Mouse (Mus musculus) heart, adult 9 months (tissue): Measurements from ENCODE around the gene Olfr56.
"Not testable (repeated sequence)": the region's sequence is repeated elsewhere in the genome, so short reads cannot be mapped to it uniquely, and the experiment has no call there.

Experiments used
- DNase-seq, 2 experiments: peaks; one replicate each; pipeline ENCODE4 v3.0.0; 2022; ENCODE audit warnings: low spot score in 2 of 2

The Olfr56 gene

DNA sequence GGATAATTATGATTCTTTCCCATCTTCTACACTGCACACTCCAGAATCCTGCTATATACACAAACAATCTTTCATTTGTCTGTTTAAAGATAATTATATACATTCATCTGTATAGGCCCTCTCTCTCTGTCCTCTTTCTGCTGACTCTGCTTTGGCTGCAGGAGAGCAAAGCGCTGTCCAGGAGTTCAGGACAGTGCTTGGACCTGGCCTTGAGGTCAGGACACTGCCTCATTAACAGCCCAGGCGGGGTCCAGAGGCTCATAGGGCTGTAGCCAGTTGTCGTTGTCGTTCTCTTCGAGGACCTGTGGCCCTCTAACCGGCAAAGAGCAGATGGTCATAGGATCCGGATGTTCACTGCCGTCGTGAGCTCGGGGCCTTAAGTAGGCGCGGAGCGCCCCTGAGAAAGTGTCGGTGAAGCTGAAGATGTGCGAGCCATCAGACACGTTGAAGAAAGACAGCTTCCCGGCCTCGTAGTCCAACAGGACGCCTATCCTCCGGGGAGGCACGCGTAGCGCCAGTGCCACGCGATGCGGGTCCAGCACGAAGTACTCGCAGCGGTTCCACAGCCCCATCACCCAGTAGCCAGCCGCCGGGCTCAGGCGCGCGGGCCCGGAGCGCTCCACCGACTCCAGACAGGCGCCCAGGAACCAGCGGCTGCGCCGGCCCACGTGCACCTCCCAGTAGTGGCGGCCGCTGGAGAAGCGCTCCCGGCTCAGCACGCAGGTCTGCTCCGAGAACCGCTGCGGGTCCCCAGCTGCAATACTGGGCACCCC, 190.3 kb downstream of the Olfr56 start:
- no peak for DNase-seq

DNA sequence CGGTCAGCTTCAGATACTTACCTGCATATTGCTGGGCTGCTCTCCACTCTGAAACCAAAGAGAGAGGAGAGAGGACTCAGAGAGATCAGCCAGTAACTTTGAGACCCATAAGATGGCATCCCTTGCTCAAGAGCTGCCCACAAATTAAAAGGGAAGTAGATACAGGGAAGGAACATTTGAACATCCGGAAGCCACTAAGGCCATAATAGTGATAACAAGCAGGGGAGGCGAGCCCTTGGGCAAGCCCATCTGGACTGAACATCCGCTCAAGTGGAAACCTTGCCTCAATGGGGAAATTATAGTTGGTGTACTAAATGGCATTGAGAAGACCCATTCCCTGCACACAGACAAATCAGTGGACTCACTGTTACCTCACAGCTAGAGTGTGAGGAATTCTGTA, 191.9 kb downstream of the Olfr56 start:
- no peak for DNase-seq

DNA sequence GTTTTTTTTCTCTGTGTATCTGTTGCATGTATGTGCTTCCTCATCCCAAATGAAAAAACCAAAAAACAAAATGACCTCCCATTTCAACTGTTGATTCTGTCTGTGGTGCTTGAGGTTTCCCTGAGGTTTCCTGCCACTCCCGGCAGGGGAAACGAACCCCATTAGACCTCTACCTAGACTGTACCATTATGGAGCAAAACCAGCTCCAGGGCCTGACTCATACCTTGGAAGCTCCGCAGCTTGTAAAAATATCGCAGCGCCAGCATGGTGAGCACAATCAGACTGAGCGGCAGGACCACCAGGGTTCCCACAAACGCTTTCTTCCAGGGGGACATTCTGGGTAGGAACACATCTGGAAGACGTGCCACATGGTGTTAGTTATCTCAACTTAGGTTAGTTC, 196.7 kb downstream of the Olfr56 start:
- no peak for DNase-seq

DNA sequence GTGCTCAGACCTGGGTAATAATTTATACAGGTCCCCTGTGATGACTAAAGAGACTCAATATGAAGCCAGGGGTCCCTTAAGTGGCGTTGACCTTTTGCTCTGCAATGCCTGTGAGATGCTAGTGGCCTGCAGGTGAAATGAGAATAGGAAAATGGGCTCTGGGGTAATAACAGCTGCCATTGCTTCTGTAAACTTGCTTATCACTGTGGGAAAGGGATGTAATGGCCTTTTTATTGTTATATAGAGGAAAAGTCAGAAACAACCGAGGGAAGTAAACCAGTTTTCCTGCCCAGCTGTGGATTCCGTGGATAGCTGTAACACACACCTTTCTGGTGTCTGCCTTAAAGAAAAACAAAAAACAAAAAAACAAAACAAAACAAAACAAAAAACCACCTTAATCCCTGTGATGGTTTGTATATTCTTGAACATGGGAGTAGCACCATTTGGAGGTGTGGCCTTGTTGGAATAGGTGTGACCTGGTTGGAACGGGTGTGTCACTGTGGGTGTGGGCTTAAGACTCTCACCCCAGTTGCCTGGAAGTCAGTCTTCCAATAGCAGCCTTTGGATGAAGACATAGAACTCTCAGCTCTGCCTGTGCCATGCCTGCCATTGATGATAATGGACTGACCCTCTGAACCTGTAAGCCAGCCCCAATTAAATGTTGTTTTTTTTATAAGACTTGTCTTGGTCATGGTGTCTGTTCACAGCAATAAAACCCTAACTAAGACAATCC, 197.5 kb downstream of the Olfr56 start:
- not testable (repeated sequence) for DNase-seq

DNA sequence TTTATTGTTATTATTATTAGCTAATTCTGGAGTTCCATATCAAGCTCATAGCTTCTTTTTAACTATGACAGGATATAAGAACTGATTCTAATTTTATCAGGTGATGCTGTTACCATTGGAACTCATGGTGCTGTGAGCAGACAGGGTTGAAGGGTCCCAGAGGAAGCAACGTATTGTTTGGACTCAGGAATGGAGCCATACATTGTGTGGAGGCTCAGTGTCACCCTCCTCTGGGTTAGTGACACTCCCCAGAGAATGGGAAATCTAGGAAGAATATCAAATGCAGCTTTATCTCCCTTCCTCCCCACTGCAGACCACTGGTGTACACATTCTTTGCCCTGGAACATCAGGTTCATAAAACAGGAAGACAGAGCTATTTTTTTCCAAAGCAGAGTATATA, 204.5 kb downstream of the Olfr56 start:
- no peak for DNase-seq
